Mouse (Mus musculus) ZHBTc4 (cell line): Measurements from ENCODE around the gene Fbxo7.
A peak's percentile ranks its signal among the peaks of the same experiment; 100 is the strongest.

Experiments used
- DNase-seq: peaks from one replicate; pipeline ENCODE4 v3.0.0-alpha.2; 2011; ENCODE audit warnings: low read depth, low spot score

Fbxo7 gene

DNA sequence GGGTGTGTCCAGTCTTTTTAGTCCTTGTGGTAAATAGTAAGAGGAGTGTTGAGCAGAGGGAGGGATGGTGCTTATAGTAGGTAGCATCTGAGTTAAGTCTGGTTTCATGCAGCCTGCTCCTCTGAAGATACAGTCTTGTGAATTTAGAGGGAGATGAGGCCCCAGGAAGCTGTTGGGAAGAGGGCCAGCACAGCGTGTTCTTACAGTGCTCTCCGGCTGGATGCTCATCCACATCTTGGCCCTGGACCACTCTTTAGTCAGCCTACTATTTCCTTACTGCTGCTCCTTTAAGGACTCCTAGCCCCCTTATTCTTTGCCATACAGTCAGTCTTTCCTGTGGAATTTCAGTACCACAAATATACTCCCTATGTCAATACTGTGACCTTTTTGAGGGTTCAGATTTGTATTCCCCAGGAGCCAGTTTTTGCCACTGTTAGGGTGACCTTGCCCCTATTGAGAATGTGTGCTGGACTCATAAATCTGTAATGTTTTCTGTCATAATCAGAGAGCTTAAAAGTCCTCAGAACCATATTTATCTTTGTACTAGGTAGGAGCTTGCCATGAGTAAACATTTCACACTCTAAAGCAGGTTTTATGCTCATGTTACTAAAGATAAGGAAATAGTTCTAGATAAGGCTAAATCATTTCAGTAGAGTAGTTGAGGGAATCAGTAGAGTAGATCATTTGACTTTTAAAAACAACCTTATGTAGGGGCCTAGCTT lies 12.4 kb downstream of the Fbxo7 start:
- DNase-seq: no peak

DNA sequence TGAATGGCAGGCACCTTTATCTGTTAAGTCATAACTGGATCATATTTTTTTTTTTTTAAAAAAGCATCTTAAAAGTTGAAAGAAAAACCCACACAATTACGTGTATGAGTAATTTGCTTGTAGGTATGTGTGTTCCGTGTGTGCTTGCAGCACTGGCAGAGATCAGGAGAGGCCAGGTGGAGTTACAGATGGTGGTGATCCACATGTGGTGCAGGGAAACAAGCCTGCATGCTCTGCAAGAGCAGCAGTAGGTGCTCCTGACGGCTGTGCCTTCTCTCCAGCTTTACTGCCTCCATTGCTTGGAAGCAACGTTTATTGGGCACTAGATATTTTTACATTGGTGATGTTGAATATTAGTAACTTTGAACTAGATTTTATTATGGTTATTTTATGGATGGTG lies 21.9 kb downstream of the Fbxo7 start:
- DNase-seq: no peak

DNA sequence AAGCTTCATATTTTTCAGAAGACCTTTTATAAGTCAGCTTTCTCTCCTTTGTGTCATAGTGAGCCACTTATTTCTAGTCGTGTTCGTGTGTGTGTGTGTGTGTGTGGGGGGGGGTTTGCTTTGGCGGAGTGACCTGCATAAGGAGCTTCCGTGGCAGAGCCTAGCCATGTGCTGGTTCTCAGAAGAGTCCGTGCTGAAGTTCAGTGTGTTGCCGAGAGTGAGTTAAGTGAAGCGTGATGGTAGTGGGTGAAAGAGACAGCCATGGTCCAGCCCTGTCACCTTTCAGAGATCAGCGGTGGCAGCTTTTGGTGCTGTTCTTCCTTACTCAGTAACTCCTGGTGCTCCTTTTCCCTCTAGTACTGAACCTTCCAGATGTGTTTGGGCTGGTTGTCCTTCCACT lies 22.3 kb downstream of the Fbxo7 start:
- DNase-seq: no peak

DNA sequence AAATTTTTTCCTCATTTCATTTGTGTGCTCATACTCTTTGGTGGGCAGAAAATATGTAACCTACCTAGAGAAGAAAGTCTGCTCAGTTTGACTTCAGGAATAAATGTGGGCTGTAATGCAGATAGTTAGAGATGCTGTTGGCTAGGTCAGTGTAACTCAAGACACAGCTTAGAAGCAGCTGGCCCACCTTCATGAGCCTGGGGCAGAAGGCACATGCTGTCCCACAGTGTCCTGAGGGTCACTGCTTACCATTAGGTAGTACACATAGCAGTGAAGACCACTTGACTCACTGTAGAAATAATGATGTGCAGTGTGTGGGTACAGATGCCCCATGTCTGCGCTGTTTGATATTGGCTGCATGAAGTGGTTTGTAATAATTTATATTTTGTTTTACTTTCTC lies 24.6 kb downstream of the Fbxo7 start:
- no peak for DNase-seq

DNA sequence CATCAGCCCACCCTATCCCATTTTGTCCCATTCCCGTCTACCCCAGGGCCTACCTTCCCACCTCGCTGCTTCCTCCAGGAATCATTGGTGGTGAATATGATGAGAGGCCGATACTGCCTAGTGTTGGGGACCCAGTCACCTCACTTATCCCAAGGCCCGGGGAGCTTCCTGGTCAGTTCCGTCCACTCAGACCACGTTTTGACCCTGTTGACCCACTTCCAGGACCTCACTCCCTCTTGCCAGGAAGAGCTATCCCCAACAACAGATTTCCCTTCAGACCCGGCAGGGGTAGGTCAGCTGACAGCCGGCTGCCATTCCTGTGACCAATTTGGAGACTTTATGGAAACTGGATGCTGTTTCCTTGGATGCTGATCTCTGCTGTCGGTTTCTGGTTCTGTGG lies 26.0 kb downstream of the Fbxo7 start:
- no peak for DNase-seq

DNA sequence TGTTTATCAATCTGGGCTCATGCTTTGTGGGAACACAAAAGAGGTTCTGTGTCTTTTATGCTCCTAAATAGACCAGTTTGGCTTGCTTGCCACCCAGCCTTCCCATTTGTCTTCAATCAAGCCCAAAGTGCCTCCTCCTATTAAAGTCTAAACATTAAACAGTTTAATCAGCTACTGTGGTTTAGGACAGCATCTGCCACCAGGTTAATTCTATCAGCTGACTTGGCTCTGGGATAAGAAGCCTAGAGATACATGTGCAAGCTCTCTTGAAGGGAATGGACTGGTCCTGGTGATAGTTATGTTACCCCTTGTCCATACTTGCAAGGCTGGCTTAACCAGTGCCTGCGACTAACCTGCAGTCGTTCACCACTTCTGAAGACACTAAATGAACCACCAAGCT lies 28.8 kb downstream of the Fbxo7 start:
- no peak for DNase-seq

DNA sequence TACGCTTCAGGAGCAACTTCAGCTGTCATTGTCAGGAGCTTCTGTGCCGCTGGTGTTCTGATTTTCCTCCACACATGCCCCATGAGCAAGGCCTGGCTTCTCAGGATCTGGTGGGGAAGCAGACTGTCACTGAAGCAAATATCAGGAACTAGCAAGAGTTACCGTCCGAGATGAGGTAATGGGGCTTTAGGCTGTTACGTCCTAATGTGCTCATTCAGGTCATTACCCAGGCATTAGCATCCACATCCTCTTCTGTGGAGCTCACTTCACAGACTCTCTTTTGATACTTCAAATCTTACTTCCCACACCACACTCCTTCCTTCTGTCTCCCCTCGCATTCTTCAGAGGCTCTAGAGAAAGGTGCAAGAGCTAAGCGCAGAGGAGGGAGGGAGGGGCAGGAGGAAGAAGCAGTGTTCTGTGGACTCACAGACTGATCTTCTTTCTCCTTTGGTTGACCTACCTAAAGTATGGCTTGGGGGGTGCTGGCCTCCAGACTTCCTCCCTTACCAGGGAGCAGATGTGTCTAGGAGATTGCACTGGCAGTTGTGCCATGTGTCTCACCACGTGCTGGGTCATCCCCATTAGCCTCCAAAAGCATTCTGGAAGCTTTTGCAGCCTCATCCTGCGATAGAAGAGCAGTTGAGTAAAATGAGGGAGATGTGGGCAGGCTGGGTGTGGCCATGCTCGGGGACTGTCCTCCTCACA lies 31.2 kb downstream of the Fbxo7 start:
- no peak for DNase-seq

- peak; percentile 61 for DNase-seq
Measured at GRCm38 (mm10) chr10:86056297-86056903, 34.6 kb downstream of the Fbxo7 start.

GRCm38 (mm10) chr10:86057286-86057685 lies 35.5 kb downstream of the Fbxo7 start:
- no peak for DNase-seq

- DNase-seq: no peak
Measured at GRCm38 (mm10) chr10:86057712-86058111, 35.9 kb downstream of the Fbxo7 start.

DNA sequence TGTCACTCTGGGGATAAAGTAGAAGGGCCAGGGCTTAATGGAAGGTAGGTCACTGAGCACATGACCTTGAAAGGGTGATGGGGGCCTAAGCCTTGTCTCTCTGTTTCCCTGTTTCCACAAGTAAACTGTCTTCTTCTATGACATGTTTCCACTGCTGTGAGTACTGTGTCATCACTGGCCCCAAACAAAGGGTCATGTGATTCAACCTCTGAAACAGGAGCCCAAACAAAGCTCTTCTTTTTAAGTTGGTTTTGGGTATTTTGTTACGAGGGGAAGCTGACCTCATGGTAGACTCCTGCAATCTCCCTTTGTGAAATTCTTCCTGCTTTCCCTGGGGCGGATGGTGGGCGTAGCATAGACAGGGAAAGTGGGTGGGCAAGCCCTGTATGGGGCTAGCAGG lies 38.5 kb downstream of the Fbxo7 start:
- DNase-seq: no peak

DNA sequence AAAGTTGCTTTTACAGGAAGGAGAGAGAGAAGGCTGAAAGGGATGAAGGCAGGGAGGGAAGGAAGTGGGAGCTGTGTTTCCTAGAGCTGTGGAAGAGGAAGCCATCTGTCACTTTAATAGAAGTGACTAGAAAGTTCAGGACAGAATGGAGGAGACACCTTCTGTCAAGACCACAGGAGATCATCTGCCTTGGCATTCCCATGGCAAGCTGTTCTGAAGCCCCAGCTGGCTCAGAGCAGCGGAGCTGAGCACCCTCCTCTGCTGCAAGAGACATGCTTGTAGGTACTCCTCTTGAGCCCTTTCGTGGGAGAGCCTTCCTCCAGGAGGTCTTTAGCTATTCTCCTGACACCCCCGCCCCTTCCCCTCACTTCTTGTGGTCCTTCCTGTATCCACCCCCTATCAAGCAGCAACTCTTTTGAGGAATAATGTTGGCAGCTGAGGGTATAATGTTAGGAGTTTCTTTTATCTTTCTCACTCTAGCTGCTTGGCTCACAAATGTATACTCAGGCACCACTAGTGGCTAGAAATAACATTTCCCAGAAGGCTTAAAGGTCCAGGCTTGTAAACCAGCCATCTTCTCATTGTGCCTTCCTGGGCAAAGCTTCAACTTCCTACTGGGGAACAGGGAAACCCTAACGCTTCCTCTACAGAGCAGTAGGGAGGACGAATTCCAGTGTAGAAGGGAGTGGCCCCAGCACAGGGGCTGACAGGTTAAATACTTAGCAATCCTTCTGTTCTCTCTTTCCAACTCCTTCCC lies 40.7 kb downstream of the Fbxo7 start:
- DNase-seq: no peak

- no peak for DNase-seq
Measured at GRCm38 (mm10) chr10:86063018-86063384, 41.2 kb downstream of the Fbxo7 start.

DNA sequence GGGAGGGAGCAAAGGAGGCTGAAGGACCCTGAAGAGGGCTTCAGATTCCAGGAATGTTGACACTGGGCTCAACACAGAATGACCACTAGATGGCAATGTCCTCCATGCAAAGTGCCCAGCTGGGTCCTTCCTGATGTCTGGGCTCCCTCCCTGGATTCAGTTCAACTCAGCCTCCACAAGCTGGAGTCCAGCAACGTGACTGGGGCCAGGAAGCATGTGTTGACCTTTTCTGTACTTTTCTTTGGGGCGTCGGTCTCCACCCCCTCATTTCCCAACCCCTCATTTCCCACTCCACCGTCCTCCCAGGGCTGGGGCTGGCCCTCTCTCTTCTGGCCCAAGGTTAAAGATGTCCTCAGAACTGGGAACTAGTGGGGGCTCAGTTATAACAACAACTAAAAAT lies 43.2 kb downstream of the Fbxo7 start:
- DNase-seq: peak; percentile 68

- no peak for DNase-seq
Measured at GRCm38 (mm10) chr10:86065661-86066060, 43.9 kb downstream of the Fbxo7 start.

DNA sequence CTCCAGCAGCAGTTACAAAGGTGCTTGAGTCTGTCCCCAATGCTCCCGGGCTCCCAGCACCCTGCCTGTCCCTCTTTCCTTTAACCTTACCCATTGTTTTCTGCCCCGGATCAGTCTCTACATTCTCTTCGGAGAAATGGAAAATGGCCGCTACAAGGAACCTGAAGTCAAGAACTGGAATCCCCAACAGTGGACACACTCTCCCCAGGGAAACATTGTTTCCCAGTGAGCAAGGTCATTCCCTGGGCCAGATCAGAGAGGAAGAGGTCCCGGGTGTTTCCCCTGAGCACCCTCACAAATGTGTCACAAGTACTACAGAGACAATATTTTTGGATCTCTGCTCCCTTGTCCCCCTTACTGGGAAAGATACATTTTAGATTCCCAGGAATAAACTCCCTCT lies 44.9 kb downstream of the Fbxo7 start:
- DNase-seq: no peak

DNA sequence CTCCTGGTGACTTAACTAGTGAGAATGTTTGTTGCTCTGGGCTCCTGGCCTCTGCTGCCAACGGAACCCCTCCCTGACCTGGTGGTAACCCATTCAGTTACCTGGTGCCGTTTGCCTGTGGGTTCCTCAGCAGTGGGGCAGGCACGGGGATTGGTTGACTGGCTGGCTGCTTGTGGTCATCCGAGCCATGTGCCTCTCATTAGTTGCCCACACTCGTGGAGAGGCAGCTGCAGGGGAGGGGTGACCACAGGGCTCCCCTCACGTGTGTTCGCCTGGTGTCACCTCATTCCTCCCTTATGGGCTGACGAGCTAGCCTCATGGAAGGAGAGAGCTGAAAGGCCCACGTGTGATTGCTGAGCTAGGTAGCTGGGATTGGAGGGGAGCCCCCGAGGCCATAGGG lies 46.1 kb downstream of the Fbxo7 start:
- DNase-seq: no peak

- DNase-seq: no peak
Measured at GRCm38 (mm10) chr10:86069341-86069740, 47.6 kb downstream of the Fbxo7 start.

DNA sequence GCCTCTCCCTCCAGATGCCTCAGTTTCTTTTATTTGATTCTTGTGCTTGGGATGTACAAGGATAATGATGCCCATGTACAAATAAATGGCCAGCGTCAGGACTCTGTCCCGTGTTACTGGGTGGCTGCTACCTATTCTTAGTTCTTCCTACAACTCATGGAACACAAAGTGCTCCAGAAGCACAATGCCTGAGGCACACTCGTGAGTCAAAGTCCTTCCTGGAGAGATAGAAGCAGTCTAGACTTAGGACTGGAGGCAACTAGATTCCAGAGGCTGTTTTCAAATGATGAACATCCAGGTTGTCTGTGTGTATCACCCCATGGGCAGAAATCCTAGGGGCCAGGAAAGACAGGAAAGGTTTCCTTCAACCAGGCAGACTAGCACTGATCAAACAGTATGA lies 49.0 kb downstream of the Fbxo7 start:
- no peak for DNase-seq

DNA sequence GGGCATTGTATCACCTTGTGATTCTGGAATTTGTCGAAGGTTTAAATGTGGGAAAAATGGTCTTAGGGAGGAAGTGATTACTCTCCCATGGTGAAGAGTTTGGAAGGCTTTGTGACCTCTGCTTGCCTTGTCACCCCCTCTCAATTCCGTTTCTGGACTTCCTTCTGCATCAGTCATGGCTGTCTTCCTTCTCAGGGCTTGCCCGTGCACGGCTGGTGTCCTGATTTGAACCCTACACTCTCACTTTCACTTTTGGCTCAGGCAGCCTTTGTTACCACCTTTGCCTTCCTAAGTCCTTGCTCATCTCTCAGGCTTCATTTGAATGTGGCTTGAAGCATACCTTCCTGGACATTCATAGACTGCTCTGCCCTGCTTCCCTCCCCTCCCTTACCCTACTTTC lies 52.4 kb downstream of the Fbxo7 start:
- DNase-seq: no peak

GRCm38 (mm10) chr10:86074971-86075711 lies 53.4 kb downstream of the Fbxo7 start:
- no peak for DNase-seq

GRCm38 (mm10) chr10:86077272-86077671 lies 55.5 kb downstream of the Fbxo7 start:
- DNase-seq: no peak
